Mouse (Mus musculus): ENCODE measurements around the gene Chpf2.

Gene Chpf2

DNA sequence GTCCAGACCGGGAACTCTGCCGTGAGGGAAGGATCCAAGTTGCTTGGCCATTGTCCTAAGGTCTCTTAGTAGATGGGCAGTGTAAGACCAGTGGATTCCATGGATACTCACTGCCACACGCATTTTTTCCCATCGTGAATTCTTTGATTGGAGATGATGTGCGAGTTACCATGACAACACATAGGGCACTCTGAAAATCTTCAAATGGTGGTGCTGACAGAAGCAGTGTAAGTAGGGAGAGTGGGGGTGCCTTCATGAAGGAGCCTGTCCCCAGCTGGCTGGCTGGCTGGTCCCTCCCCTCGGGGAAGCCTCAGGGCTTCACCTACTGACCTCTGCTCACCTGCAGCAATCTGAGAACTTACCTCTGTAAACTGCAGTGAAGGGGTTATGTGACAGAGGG is 52.5 kb downstream of the Chpf2 start:
- DNase-seq (ENCODE audit: low spot score in 2 of 2) = no peak

Data from frontal cortex, postnatal 36 days (tissue).